Mouse (Mus musculus): ENCODE results near the gene C330007P06Rik. TPM values are rescaled to one million over a fixed set of nuclear protein-coding genes. Genes with fewer than 3 reads are reported as not detected.

Gene C330007P06Rik
- polyA plus RNA-seq, 1 experiment = 6.6 TPM

DNA sequence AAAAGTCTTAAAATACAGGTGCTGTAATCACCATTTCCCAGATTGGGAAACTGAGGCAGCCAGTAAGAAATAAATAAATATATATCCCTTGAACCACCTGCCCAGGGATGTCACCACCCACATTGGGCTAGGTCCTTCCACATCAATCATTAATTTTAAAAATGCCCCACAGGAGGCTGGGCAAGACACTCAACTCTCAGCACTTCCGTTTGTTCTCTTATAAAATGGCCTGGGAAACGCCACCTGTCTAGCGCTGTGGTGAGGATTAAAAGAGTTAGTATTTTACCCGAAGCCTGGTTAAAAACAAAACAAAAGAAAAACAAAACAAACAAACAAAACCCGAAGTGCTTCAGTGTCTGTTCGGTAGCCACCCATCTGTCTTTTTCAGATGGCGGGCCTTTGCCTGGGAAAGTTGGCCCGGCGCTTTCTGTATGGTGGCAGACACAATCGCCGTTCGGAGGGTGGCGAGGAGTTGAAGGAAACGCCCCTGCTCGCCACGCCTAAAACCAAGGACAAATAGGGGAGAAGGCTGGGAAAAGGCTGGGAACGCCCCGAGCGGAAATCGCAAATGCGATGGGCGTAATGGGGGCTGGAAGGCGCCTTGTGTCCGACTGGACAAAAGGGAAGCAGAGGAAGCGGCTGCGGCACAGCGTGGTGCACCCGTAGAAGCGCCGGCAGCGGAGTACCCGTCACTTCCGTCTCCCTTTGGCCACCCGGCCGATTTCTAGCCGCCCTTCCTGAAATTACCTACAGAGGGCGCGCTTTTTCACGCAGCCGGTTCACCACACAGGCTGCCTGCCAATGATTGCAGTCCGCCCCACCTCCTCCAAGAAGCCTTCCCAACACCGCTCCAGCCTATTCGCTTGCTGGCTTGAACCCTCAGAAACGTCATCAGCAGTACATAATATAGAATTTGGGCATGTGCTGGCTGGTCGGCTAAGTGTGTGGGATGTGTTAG, 66.3 kb downstream of the C330007P06Rik start:
- no peaks in the 10 kb centered on the region for H3K27me3 ChIP-seq (ENCODE audit: control insufficient read depth, insufficient read depth, insufficient read length)
- peak; percentile 57 for TF ChIP-seq POLR2AphosphoS2 (IDR thresholded peaks at IDR 0.05; ENCODE audit: insufficient read length, low read depth)
- TF ChIP-seq POLR2A (IDR thresholded peaks at IDR 0.05; ENCODE audit: insufficient read length, low read depth) = peak; percentile 53
- no peak for TF ChIP-seq REST (IDR thresholded peaks at IDR 0.05; ENCODE audit: insufficient read depth, insufficient read length)
- H3ac ChIP-seq (ENCODE audit: control insufficient read depth, insufficient read length) = no peak overlapping the region
- H3K4me2 ChIP-seq (ENCODE audit: low read depth) = peak overlapping the region; percentile 80
- peak overlapping the region; percentile 20 for H3K4me3 ChIP-seq
- no peaks in the 10 kb centered on the region for H3K79me2 ChIP-seq (ENCODE audit: control insufficient read depth, insufficient read depth)
- H3K36me3 ChIP-seq (ENCODE audit: control insufficient read depth, insufficient read depth) = no peaks in the 10 kb centered on the region

- H3K4me2 ChIP-seq (ENCODE audit: low read depth) = no peak overlapping the region
- H3K4me3 ChIP-seq = no peak overlapping the region
- H3K27me3 ChIP-seq (ENCODE audit: control insufficient read depth, insufficient read depth, insufficient read length) = no peaks in the 10 kb centered on the region
- H3K36me3 ChIP-seq (ENCODE audit: control insufficient read depth, insufficient read depth) = no peaks in the 10 kb centered on the region
- no peak overlapping the region for H3ac ChIP-seq (ENCODE audit: control insufficient read depth, insufficient read length)
- H3K79me2 ChIP-seq (ENCODE audit: control insufficient read depth, insufficient read depth) = no peaks in the 10 kb centered on the region
- TF ChIP-seq MYOD1 (IDR thresholded peaks at IDR 0.05; ENCODE audit: control insufficient read depth in 1 of 3, insufficient read length in 2 of 3, low read depth in 2 of 3) = no peak
- no peak for TF ChIP-seq TCF3 (IDR thresholded peaks at IDR 0.05; ENCODE audit: insufficient read length, low read depth)
- no peak for TF ChIP-seq POLR2A (IDR thresholded peaks at IDR 0.05; ENCODE audit: insufficient read length, low read depth)
- TF ChIP-seq MYOG (IDR thresholded peaks at IDR 0.05; ENCODE audit: control insufficient read depth in 1 of 3, insufficient read depth in 1 of 3, insufficient read length in 2 of 3, low read depth in 2 of 3) = no peak
- TF ChIP-seq POLR2AphosphoS2 (IDR thresholded peaks at IDR 0.05; ENCODE audit: insufficient read length, low read depth) = no peak
- no peak for TF ChIP-seq SRF (IDR thresholded peaks at IDR 0.05; ENCODE audit: control insufficient read depth, insufficient read length, low read depth)
- TF ChIP-seq TCF12 (IDR thresholded peaks at IDR 0.05; ENCODE audit: insufficient read depth, poor library complexity, severe bottlenecking) = no peak
- no peak for TF ChIP-seq REST (IDR thresholded peaks at IDR 0.05; ENCODE audit: insufficient read depth, insufficient read length)
- TF ChIP-seq E2F4 (IDR thresholded peaks at IDR 0.05; ENCODE audit: insufficient read depth) = no peak
- no peak for TF ChIP-seq MAX (IDR thresholded peaks at IDR 0.05; ENCODE audit: low read depth)
- no peak for TF ChIP-seq CEBPB (IDR thresholded peaks at IDR 0.05; ENCODE audit: insufficient read depth, poor library complexity, severe bottlenecking)
- no peak for TF ChIP-seq USF1 (IDR thresholded peaks at IDR 0.05; ENCODE audit: low read depth)
Measured at GRCm38 (mm10) chrX:36805466-36806235, 68.3 kb downstream of the C330007P06Rik start.

GRCm38 (mm10) chrX:36804196-36804595, 69.7 kb downstream of the C330007P06Rik start:
- Histone ChIP-seq H3K27me3 (ENCODE audit: control insufficient read depth, insufficient read depth, insufficient read length) (no peaks in the 10 kb centered on the region), H3K79me2 (ENCODE audit: control insufficient read depth, insufficient read depth) (no peaks in the 10 kb centered on the region), H3K36me3 (ENCODE audit: control insufficient read depth, insufficient read depth) (no peaks in the 10 kb centered on the region), H3ac (ENCODE audit: control insufficient read depth, insufficient read length) (no peak overlapping the region), H3K4me2 (ENCODE audit: low read depth) (no peak overlapping the region), H3K4me3 (no peak overlapping the region)
- TF ChIP-seq MYOD1 (IDR thresholded peaks at IDR 0.05; ENCODE audit: control insufficient read depth in 1 of 3, insufficient read length in 2 of 3, low read depth in 2 of 3) (no peak), CEBPB (IDR thresholded peaks at IDR 0.05; ENCODE audit: insufficient read depth, poor library complexity, severe bottlenecking) (0 out of 2 replicates have a peak, but pooled peaks have one; percentile 35)

- Histone ChIP-seq H3K4me3 (no peak overlapping the region), H3K27me3 (ENCODE audit: control insufficient read depth, insufficient read depth, insufficient read length) (no peaks in the 10 kb centered on the region), H3K4me2 (ENCODE audit: low read depth) (no peak overlapping the region), H3K36me3 (ENCODE audit: control insufficient read depth, insufficient read depth) (peaks cover under 1% of the 10 kb centered on the region), H3ac (ENCODE audit: control insufficient read depth, insufficient read length) (no peak overlapping the region), H3K79me2 (ENCODE audit: control insufficient read depth, insufficient read depth) (no peaks in the 10 kb centered on the region)
- TF ChIP-seq SRF (IDR thresholded peaks at IDR 0.05; ENCODE audit: control insufficient read depth, insufficient read length, low read depth) = no peak
- no peak for TF ChIP-seq TCF3 (IDR thresholded peaks at IDR 0.05; ENCODE audit: insufficient read length, low read depth)
- no peak for TF ChIP-seq REST (IDR thresholded peaks at IDR 0.05; ENCODE audit: insufficient read depth, insufficient read length)
- TF ChIP-seq POLR2AphosphoS2 (IDR thresholded peaks at IDR 0.05; ENCODE audit: insufficient read length, low read depth) = no peak
- TF ChIP-seq MYOG (IDR thresholded peaks at IDR 0.05; ENCODE audit: control insufficient read depth in 1 of 3, insufficient read depth in 1 of 3, insufficient read length in 2 of 3, low read depth in 2 of 3) = no peak
- no peak for TF ChIP-seq MAX (IDR thresholded peaks at IDR 0.05; ENCODE audit: low read depth)
- TF ChIP-seq TCF12 (IDR thresholded peaks at IDR 0.05; ENCODE audit: insufficient read depth, poor library complexity, severe bottlenecking) = no peak
- TF ChIP-seq MYOD1 (IDR thresholded peaks at IDR 0.05; ENCODE audit: control insufficient read depth in 1 of 3, insufficient read length in 2 of 3, low read depth in 2 of 3) = no peak
- no peak for TF ChIP-seq POLR2A (IDR thresholded peaks at IDR 0.05; ENCODE audit: insufficient read length, low read depth)
- no peak for TF ChIP-seq CEBPB (IDR thresholded peaks at IDR 0.05; ENCODE audit: insufficient read depth, poor library complexity, severe bottlenecking)
- TF ChIP-seq E2F4 (IDR thresholded peaks at IDR 0.05; ENCODE audit: insufficient read depth) = no peak
- TF ChIP-seq USF1 (IDR thresholded peaks at IDR 0.05; ENCODE audit: low read depth) = no peak
Measured at GRCm38 (mm10) chrX:36803189-36803588, 70.7 kb downstream of the C330007P06Rik start.

All from myocyte (in vitro differentiated cells).